Mouse (Mus musculus): ENCODE data around the gene Slc38a6.

Slc38a6 gene

DNA sequence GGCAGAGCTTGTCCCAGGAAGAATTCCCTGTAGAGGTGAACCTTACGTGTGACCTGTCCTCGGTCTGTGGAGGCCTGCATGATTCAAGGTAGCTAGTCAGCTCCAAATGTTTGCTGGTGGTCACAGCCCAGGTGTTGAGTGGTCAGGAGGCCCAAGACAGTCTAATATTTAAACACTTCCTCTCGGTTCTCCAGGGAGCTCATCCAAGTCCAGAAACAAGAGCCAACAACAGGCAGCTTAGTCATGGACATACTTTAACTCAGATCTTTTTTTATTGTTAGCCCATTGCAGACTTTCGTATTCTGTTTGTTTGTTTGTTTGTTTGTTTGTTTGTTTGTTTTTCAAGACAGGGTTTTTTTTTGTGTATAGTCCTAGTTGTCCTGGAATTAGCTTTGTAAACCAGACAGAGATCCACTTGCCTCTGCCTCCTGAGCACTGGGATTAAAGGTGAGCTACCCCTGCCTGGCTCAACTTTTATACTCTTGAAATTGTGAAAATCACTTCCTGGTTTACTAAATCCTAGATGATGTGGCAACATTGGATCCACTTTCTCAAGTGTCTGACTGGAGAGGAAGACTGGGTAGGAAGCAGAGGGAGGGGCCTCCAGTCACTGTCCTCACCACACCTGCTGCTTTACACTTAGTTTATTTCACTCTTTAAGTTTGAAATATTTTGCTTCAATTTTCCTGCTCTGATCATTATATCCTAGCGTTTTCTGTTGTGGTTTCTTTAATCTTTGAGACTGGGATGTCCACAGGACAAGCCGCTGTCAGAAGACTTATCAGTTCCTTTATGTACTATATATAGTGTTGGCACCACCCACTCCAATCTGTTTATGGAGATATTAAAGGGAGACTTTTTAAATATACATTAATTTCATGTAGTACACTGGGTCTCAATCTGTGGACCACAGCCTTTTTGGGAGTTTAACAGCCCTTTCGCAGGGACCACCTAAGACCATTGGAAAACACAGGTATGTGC is 31.4 kb downstream of the Slc38a6 start:
- no peak for DNase-seq (ENCODE audit: low read depth, low spot score)

DNA sequence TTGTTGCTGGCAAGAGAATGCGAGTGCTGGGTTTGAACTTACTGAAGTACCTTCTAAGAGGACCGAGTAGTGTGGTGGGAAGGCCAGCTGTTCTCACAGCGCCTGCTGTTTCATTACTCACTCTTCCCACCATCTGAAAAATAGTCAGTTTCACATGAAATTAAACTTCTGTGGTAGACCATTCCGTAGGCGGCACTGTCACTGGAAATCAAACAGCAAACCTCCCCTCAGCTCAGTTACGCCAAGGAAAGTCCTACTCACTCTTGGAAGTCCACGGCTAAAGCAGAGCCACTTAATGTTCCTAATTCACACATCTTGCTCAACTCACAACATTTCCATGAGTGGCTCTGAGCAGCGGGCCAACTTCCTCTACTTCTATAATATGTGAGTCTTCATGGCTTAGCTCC is 37.6 kb downstream of the Slc38a6 start:
- no peak for DNase-seq (ENCODE audit: low read depth, low spot score)

DNA sequence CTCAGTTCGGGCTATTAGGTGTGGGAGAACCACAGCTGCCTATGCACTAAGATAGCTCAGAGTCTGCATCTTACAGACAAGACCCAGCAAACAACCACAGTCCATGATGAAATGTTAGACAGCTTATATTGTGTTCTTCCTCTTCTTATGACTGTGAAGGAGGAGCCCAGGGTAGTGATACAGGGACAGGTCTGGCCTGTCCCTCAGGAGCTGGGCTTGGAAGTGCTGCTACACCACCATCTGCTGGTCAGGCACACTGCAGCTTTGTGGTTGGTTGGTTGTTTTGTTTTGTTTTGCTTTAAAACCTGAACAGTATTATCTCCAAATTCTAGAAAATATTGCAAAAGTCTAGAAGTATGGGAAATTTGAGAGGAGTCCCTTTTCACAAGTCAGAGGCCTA is 38.2 kb downstream of the Slc38a6 start:
- DNase-seq (ENCODE audit: low read depth, low spot score), result no peak

DNA sequence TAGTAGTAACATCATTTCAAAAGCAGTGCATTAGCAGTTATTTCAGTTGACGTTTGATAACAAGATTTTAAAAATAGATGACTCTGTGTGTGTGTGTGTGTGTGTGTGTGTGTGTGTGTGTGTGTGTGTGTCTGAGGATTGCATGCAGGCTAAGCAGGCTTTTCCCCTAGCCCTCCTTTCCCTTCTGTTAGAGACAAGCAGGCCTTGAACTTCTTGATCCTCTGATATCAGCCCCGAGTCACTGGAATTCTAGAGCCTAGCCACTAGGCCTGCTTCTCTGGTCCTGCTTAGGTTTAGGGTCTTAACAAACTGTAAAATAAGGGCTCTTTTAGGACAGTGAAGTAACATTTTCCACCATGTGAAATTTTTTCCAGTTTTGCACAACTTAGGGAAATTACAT is 38.6 kb downstream of the Slc38a6 start:
- no peak for DNase-seq (ENCODE audit: low read depth, low spot score)

DNA sequence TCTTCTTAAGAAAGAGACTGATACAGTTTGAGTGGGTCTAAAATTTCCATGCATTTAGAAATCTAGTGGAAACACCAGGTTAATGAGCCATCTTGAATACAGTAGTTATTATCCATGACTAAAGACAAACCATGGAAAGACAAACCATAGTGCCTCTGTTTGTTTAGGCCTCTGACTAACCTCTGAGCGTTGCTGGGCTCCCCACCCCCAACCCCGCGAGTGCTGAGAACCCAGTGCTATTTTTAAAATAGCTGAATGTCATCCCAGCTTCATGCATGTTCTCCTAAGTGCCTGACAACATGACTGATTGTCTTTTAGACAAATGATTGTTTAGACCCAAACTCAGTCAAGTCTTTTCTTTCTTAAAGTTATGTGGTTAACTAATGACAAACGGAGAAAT is 39.0 kb downstream of the Slc38a6 start:
- no peak for DNase-seq (ENCODE audit: low read depth, low spot score)

DNA sequence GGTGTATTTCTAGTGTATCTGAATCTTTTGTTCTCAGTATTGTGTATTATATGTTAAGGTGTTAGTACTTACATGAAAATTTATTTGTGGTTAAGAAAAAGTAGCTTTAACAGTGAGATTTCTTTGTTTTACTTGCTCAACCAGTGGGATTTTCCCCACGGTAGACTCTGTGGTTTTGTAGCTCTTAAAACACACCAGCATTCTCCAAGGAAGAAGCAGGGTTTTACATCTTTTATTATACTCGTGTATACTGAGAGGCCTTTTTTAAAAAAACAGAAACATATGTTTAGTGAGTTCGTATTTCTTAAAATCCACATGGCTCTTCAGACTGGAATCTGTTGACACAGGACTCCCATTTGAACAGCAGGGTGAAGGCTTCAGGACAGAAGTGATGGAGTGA is 40.8 kb downstream of the Slc38a6 start:
- no peak for DNase-seq (ENCODE audit: low read depth, low spot score)

DNA sequence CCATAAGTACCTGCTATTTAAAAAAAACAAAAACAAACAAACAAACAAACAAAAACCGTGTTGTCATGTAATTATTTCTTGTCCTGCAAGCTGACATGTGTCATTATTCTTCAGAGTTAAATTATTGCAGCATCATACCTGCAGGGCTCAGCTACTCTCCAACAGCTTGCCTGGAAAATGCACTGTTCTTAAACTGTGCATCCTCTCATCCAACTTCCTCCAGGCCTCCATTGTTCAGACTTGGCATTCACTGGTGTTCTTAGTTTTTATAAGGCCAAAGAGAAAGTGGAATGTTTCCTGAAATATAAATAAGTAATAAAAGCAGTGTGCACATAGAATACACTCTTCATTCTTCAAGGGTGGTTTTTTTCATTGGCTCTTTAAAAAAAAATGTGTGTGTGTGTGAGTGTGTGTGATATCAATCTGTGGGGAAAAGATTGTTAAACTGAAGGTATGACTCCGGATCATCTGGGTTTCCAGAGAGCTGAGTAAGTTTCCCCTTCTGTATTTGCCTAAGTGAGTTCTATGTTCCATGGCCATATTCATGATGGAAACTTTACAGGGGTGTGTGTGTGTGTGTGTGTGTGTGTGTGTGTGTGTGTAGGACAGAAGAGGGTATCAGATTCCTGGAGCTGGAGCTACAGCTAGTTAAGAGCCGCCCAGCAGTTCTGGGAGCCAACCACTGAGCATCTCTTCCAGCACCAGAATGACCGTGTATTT is 42.0 kb downstream of the Slc38a6 start:
- DNase-seq (ENCODE audit: low read depth, low spot score), result no peak

DNA sequence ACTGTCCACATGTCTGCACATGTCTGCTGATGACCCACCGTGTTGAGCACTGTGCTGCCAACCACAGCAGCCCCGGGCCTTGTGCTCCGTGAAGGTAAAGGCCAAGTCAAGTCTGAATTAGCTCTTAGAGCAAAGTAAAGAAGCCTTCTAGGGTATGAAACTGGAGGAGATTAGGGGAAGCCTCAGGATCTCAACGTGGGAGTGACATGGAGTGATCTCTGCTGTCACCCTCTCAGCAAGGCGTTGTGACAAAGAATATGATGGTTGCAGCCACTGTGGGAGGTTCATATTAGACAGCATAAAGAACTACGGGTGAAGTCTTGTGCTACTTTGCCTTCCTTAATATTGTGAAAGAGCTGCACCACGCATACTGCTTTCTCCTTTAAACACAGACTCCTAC is 43.7 kb downstream of the Slc38a6 start:
- no peak for DNase-seq (ENCODE audit: low read depth, low spot score)

DNA sequence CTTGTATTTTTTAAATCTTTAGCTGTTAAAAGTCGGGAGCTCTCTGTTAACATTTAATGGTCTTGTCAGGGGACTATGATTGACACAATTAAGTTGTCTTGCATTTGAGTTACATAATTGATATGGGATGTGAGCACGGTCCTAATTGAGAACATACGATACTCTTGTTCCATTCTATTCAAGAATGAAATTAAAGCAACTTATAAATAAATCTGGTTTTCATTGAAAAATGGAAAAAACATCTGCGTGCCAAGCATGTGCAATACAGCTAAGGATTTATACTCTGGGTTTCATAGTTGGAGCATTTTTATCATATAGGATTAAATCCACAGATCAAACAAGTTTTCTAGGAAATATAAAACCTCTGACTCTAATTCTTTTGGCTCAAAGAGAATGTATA is 46.1 kb downstream of the Slc38a6 start:
- no peak for DNase-seq (ENCODE audit: low read depth, low spot score)

DNA sequence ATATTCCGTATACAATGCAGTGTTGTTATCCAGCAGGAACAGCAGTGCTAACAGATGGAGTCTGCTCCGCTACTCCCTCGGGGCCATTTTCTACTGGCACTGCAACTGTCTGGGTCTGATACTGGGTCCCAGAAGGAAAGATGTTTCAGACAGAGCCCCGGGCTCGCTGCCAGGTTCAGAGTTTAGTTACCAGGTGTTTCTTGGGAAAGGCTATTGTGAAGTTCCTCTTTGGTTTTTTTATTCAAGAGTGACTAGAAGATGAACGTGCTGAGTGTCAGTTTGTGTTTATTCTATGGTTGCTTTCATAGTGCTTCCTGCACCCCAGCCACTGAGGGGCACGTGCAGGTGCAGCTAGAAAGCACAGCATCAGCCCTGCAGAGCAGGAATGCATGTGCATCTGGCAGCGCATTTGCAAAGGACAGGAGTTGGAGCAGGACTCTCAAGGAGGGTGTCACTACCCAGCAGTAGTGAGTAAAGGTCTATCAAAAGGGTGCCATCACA is 47.5 kb downstream of the Slc38a6 start:
- no peak for DNase-seq (ENCODE audit: low read depth, low spot score)

DNA sequence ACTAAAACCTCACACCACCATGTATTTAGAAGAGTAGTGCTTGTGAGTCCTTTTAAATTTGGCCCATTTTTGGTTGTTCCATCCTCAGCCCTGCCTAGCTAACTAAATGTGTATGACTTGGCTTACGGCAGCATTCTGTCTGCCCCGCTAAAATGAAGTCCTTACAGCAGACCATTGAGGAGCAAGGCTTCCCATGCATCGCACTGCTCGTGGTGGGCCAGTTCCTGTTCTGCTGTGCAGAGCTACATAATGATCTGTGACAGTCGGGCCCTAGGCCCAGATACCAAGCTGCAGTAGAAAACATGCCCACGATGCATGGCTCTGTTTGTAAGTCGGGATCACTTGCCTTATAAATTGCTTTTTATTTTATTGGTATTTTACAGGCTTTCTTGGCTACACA is 50.5 kb downstream of the Slc38a6 start:
- DNase-seq (ENCODE audit: low read depth, low spot score), result no peak

DNA sequence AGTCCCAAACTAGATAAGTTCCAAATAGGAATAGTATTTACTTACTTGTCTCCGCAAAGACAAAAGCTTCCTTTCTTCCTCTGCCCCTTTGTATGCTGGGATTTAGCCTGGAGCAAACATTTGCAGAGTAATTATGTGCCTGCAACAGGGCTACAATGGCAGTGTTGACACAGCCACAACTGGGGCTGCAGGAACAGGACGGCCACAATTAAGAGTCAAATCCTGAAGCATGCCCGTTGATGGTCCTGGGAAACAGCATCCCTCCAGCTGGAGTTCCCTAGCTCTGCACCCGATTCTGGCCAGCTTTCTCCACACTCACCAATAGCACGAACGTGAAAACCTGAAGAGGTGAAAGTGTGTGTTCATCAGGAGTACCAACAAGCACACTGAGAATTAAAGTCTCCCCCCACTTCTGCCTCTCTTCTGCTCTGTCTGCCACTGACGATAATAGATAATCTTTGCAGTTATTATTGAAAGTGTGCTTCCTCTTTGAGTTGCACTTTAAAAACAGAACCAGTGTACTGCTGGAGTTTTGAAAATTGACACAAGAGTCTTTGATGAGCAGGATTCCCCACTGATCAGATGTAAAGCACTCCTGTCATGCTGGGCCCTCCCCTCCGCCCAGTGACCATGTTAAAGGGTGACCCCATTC is 54.2 kb downstream of the Slc38a6 start:
- no peak for DNase-seq (ENCODE audit: low read depth, low spot score)

DNA sequence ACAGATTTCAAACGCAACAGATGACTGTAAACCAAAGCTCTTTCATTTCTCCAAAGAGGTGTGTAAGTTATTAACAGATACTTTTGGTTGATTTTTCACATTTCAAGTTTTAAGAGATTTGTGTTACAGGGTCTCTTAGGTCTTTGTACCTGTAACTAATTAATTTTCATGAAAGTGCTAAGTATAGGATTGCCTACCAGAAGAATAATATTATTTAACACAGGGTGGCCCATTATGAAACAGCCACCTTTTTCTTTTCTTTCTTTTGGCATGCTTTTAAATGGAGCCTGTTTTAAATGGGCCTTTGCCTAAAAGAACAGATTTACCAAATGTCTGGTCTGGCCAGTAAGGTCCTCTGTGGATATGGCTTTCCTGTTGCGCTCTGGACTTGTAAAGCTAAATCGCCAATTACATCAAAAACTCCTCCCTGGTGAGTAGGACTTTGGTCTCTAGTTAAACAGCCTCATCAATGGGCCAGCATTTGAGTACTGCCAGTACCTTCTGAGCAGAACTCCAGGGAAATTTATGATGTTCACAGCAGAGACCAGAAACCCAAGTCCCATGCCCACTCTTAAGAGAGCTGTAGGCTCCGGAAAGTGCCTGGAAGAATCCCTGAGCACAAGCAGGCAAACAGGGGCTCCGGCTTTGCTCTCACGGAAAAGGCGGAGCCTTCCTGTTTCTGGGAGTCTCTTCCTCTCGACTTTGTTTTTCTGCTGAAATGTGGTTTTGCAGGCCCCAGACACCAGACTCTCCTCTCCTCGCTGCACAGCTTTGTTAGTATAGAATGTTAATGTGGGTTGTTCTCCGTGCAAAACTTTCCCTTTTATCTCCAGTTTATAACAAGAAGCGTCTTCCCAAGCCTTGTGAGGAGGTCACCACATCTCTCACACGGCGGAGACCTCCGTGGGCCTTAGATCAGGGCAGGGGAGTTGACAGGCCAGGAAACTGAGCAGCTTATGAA is 55.4 kb downstream of the Slc38a6 start:
- no peak for DNase-seq (ENCODE audit: low read depth, low spot score)

DNA sequence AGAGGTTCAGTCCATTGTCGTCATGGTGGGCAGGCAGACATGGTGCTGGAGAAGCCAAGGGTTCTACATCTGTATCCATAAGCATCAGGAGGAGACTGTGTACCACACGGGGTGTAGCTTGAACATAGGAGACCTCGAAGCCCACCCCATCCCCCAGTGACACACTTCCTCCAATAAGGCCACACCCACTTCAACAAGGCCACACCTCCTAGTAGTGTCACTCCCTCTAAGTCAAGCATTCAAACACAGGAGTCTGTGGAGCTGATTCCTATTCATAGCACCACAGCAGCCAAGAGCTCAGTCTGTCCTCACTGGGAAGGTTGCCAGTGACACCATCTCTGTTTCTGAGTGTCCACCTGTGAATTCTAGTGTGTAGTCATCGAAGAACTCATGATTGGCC is 57.7 kb downstream of the Slc38a6 start:
- DNase-seq (ENCODE audit: low read depth, low spot score), result peak; percentile 29

DNA sequence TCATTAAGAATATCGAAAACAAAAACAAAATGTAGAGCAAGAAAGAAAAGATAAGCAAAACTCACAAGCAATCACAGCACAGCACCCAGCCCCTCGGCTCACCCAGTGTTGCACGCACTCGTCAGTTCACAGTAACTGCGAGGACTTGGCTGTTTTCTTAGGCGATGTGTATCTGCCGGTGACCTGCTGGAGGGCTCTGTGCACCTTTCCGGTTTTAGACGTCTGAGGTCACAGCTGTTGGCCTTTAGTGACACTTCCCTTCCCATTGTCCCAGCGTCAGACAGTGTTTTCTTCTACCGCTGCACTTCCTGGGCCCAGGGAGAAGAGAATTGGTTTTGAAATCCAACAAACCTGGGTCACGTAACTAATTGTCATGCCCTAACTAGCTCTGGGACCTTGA is 58.6 kb downstream of the Slc38a6 start:
- no peak for DNase-seq (ENCODE audit: low read depth, low spot score)

DNA sequence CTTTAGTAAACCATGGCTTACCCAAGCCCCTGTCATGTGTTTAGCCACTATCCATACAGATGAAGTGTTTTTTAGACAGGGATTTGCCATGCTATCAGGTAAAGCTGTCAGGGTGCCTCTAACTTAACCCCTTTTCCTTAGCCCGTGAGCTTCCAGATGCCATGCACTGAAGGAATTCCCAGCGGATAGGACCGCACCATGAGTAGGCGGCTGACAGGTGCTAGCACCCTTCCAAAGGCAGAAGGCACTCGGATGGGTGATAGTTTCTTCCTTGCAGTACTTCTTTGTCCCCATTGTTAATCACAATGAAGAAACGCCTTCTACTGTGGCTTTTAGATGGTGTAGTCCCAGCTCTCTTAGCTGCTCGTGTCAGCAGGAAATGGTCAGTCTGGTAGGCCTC is 60.6 kb downstream of the Slc38a6 start:
- DNase-seq (ENCODE audit: low read depth, low spot score), result peak; percentile 49

DNA sequence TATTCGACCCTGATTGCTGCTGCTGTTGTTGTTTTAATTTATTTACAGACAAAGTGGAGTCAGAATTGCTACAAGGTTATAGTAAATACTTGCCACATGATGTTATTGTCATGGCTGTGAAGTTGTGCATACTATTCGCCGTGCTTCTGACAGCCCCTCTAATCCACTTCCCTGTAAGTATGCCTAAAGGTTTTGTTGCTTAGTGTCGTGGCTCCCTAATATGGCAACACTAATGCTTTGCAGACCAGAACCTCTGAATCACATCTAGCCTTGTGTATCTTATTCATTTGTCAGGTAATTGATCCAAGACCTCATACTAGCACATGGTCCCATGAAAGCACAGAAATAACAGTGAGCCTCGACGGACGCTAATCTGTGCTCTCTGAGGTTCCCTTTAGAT is 63.9 kb downstream of the Slc38a6 start:
- no peak for DNase-seq (ENCODE audit: low read depth, low spot score)

DNA sequence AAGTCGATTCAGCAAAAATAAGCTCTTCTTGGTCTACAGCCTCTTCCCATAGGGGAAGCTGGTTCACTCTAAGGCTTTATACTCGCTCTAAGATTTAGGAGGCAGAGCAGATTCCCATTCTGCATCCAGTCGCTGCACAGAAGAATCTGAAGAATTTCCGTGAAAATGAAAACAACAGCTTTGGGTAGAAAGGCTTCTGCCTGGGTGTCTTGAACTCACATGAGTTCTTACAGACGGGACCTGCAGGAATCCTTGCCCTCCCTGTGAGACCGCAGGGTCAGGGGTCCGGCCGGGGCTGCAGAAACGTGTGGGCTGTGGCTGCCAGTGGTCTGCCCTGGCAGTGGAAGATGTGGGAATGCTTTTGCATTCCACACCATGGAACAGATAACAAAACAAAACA is 64.4 kb downstream of the Slc38a6 start:
- DNase-seq (ENCODE audit: low read depth, low spot score), result no peak

DNA sequence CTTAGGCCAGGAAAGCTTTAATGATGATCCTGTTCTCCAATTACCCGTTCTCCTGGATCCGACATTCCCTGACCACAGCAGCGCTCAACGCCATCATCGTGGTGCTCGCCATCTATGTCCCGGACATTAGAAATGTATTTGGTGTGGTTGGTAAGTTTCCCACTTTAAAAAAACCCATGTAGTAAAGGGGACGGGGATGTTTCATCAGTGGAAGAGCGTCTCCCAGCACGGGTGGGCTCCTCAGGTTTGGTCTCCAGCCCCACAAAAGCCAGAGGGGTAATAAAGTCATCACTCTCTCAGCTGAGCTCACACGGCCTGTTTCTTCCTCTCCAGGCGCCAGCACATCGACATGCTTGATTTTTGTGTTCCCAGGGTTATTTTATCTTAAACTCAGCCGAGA is 65.2 kb downstream of the Slc38a6 start:
- DNase-seq (ENCODE audit: low read depth, low spot score), result no peak

DNA sequence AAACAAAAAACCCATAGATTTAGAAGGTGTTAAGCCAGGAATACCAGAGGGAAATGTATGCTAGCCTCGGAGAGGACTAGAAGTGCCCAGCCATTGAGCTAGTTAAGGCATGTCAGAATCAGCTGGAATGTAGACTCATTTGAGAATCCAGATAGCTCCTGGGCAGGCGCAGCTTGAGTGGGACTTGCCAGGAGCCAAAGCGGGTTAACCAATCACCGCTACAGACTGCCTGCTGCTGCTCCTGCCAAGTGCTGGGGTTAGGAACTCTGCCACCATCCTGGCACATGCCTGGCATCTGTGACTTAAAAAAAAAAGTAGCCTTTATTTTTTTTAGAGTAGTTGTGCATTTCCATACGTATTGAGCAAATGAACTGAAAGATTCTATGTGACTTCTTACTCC is 66.8 kb downstream of the Slc38a6 start:
- no peak for DNase-seq (ENCODE audit: low read depth, low spot score)

DNA sequence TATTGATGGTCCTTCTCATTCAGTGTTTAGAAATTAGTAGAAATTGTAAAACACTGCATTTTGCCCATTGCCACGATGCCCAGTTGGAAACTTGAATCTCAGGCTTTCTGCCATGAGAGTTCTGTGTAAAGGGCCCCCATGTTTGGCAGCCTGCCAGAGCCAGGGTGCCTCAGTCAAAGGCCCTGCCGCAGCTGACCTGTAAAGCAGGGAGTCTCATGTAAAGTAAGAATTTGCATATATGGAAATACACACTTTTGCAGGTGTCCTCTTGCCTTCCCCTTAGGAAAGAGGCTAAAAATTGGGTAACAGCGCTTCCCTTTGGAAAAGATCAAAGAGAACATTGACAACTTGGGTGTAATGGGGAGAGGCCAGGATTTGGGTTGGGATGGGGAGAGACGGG is 67.9 kb downstream of the Slc38a6 start:
- no peak for DNase-seq (ENCODE audit: low read depth, low spot score)
